Mouse (Mus musculus): ENCODE data around the gene Trp73.

GRCm38 (mm10) chr4:154140182-154140212, at the start of gene Trp73:
- no peak for TF ChIP-seq CTCF (IDR thresholded peaks at IDR 0.05; ENCODE audit: low read depth)
- no peak for TF ChIP-seq EP300 (optimal IDR thresholded peaks at IDR 0.05)
